Mouse (Mus musculus): Measurements from ENCODE around the gene Kcnb1. TPM values are rescaled to one million over a fixed set of nuclear protein-coding genes. Genes with fewer than 3 reads are reported as not detected.

The Kcnb1 gene
- polyA plus RNA-seq (2012; rRNA removed): 1.7 and 2.1 TPM in 2 replicates

GRCm38 (mm10) chr2:167190076-167190399, at the start of gene Kcnb1:
Gene Kcnb1 (minus strand): TSS chr2:167190155.
- DNase-seq: peak; percentile 39

GRCm38 (mm10) chr2:167239262-167239661, 49.3 kb upstream of the Kcnb1 start:
- DNase-seq: no peak
- no peak overlapping the region for H3K27ac ChIP-seq (ENCODE audit: control insufficient read depth, insufficient read depth, low read length)
- no peak overlapping the region for H3K4me3 ChIP-seq (ENCODE audit: control insufficient read depth, insufficient read depth, low read length)
- H3K4me1 ChIP-seq (replicated peaks; ENCODE audit: control insufficient read depth, insufficient read depth, low read length): no peaks in the 10 kb centered on the region
- no peaks in the 10 kb centered on the region for H3K36me3 ChIP-seq (ENCODE audit: control insufficient read depth, insufficient read depth, low read length)
- TF ChIP-seq CTCF (IDR thresholded peaks at IDR 0.05; ENCODE audit: borderline replicate concordance, control insufficient read depth, extremely low read depth, insufficient read depth, low read length, poor library complexity) (no peak), POLR2A (IDR thresholded peaks at IDR 0.05; ENCODE audit: control insufficient read depth, extremely low read depth, insufficient read depth, low read length, poor library complexity) (no peak)
- peaks cover 15% of the 10 kb centered on the region for H3K27me3 ChIP-seq (ENCODE audit: control insufficient read depth, insufficient read depth, low read length)
- 51% methylated on average over 12 of the region's 12 CpGs for WGBS

More at GRCm38 (mm10) chr2:167190076-167190399, at the start of gene Kcnb1:
- Histone ChIP-seq H3K27ac (ENCODE audit: control insufficient read depth, insufficient read depth, low read length) (no peak within 1 kb of the TSS), H3K36me3 (ENCODE audit: control insufficient read depth, insufficient read depth, low read length) (no peaks in the 10 kb centered on the region), H3K4me1 (replicated peaks; ENCODE audit: control insufficient read depth, insufficient read depth, low read length) (peaks cover 13% of the 10 kb centered on the region; the same call in 1 of the 2 replicates), H3K4me3 (ENCODE audit: control insufficient read depth, insufficient read depth, low read length) (no peak within 1 kb of the TSS), H3K27me3 (ENCODE audit: control insufficient read depth, insufficient read depth, low read length) (peaks cover 16% of the 10 kb centered on the region)
- TF ChIP-seq POLR2A (IDR thresholded peaks at IDR 0.05; ENCODE audit: control insufficient read depth, extremely low read depth, insufficient read depth, low read length, poor library complexity) (no peak), CTCF (IDR thresholded peaks at IDR 0.05; ENCODE audit: borderline replicate concordance, control insufficient read depth, extremely low read depth, insufficient read depth, low read length, poor library complexity) (peak; percentile 61; the same call in 1 of the 2 replicates)
- under 1% methylated on average over 41 of the region's 41 CpGs for WGBS

- Histone ChIP-seq H3K27me3 (ENCODE audit: control insufficient read depth, insufficient read depth, low read length) (peaks cover 15% of the 10 kb centered on the region), H3K27ac (ENCODE audit: control insufficient read depth, insufficient read depth, low read length) (no peak overlapping the region), H3K4me1 (replicated peaks; ENCODE audit: control insufficient read depth, insufficient read depth, low read length) (no peaks in the 10 kb centered on the region), H3K36me3 (ENCODE audit: control insufficient read depth, insufficient read depth, low read length) (no peaks in the 10 kb centered on the region), H3K4me3 (ENCODE audit: control insufficient read depth, insufficient read depth, low read length) (no peak overlapping the region)
- TF ChIP-seq POLR2A (IDR thresholded peaks at IDR 0.05; ENCODE audit: control insufficient read depth, extremely low read depth, insufficient read depth, low read length, poor library complexity): no peak
- no peak for TF ChIP-seq CTCF (IDR thresholded peaks at IDR 0.05; ENCODE audit: borderline replicate concordance, control insufficient read depth, extremely low read depth, insufficient read depth, low read length, poor library complexity)
- WGBS: 81% methylated on average over 9 of the region's 9 CpGs
- no peak for DNase-seq
These were observed 47.3 kb upstream of the Kcnb1 start for GRCm38 (mm10) chr2:167237224-167237623.

DNA sequence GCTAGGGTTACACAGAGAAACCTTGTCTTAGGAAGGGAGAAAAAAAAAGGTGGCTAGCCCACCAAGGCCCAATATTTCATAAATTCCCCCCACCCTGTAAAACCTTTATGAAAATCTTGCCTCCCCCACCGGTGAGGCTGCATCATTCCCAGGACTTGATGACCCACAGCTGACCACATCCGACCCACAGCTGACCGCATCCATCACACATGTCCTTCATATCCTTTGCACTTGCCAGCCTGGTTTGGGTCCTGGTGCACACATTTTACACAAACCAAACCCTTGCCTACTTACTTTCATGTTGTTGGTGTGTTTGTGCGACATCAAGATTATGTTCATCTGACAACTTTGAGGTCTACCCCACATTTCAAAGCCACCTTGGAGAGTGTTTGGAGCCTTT, 46.2 kb upstream of the Kcnb1 start:
- no peaks in the 10 kb centered on the region for H3K4me1 ChIP-seq (replicated peaks; ENCODE audit: control insufficient read depth, insufficient read depth, low read length)
- WGBS: 95% methylated on average over 4 of the region's 4 CpGs
- H3K27ac ChIP-seq (ENCODE audit: control insufficient read depth, insufficient read depth, low read length): no peak overlapping the region
- peaks cover 15% of the 10 kb centered on the region for H3K27me3 ChIP-seq (ENCODE audit: control insufficient read depth, insufficient read depth, low read length)
- DNase-seq: no peak
- H3K36me3 ChIP-seq (ENCODE audit: control insufficient read depth, insufficient read depth, low read length): no peaks in the 10 kb centered on the region
- TF ChIP-seq POLR2A (IDR thresholded peaks at IDR 0.05; ENCODE audit: control insufficient read depth, extremely low read depth, insufficient read depth, low read length, poor library complexity) (no peak), CTCF (IDR thresholded peaks at IDR 0.05; ENCODE audit: borderline replicate concordance, control insufficient read depth, extremely low read depth, insufficient read depth, low read length, poor library complexity) (no peak)
- no peak overlapping the region for H3K4me3 ChIP-seq (ENCODE audit: control insufficient read depth, insufficient read depth, low read length)

- Histone ChIP-seq H3K36me3 (ENCODE audit: control insufficient read depth, insufficient read depth, low read length) (no peaks in the 10 kb centered on the region), H3K27ac (ENCODE audit: control insufficient read depth, insufficient read depth, low read length) (no peak overlapping the region), H3K4me1 (replicated peaks; ENCODE audit: control insufficient read depth, insufficient read depth, low read length) (no peaks in the 10 kb centered on the region), H3K27me3 (ENCODE audit: control insufficient read depth, insufficient read depth, low read length) (peaks cover 12% of the 10 kb centered on the region), H3K4me3 (ENCODE audit: control insufficient read depth, insufficient read depth, low read length) (no peak overlapping the region)
- no peak for DNase-seq
- 88% methylated on average over 17 of the region's 17 CpGs for WGBS
- TF ChIP-seq POLR2A (IDR thresholded peaks at IDR 0.05; ENCODE audit: control insufficient read depth, extremely low read depth, insufficient read depth, low read length, poor library complexity): no peak
- no peak for TF ChIP-seq CTCF (IDR thresholded peaks at IDR 0.05; ENCODE audit: borderline replicate concordance, control insufficient read depth, extremely low read depth, insufficient read depth, low read length, poor library complexity)
These were observed 45.5 kb upstream of the Kcnb1 start for GRCm38 (mm10) chr2:167235338-167236018.

GRCm38 (mm10) chr2:167233771-167234170, 43.8 kb upstream of the Kcnb1 start:
- TF ChIP-seq POLR2A (IDR thresholded peaks at IDR 0.05; ENCODE audit: control insufficient read depth, extremely low read depth, insufficient read depth, low read length, poor library complexity) (no peak), CTCF (IDR thresholded peaks at IDR 0.05; ENCODE audit: borderline replicate concordance, control insufficient read depth, extremely low read depth, insufficient read depth, low read length, poor library complexity) (no peak)
- no peak for DNase-seq
- H3K27ac ChIP-seq (ENCODE audit: control insufficient read depth, insufficient read depth, low read length): no peak overlapping the region
- no peak overlapping the region for H3K4me3 ChIP-seq (ENCODE audit: control insufficient read depth, insufficient read depth, low read length)
- no peaks in the 10 kb centered on the region for H3K4me1 ChIP-seq (replicated peaks; ENCODE audit: control insufficient read depth, insufficient read depth, low read length)
- H3K27me3 ChIP-seq (ENCODE audit: control insufficient read depth, insufficient read depth, low read length): no peaks in the 10 kb centered on the region; the same call in 1 of the 2 replicates
- 79% methylated on average over 14 of the region's 14 CpGs for WGBS
- no peaks in the 10 kb centered on the region for H3K36me3 ChIP-seq (ENCODE audit: control insufficient read depth, insufficient read depth, low read length)

DNA sequence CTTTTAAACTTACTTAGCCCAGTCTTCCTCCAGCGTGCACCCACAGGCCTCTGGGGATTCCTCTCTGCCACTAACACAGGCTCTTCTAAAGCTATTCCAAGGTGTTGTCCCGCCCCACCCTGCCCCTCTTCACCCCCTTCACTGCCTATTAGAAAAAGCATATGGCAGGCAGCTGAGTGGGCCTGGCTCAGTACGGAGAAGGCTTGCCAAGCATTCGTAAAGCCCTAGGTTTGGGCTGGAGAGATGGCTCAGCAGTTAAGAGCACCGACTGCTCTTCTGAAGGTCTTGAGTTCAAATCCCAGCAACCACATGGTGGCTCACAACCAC, 43.0 kb upstream of the Kcnb1 start:
- H3K27me3 ChIP-seq (ENCODE audit: control insufficient read depth, insufficient read depth, low read length): no peaks in the 10 kb centered on the region
- no peak overlapping the region for H3K4me3 ChIP-seq (ENCODE audit: control insufficient read depth, insufficient read depth, low read length)
- no peak for DNase-seq
- H3K36me3 ChIP-seq (ENCODE audit: control insufficient read depth, insufficient read depth, low read length): no peaks in the 10 kb centered on the region
- WGBS: 90% methylated on average over 5 of the region's 5 CpGs
- TF ChIP-seq CTCF (IDR thresholded peaks at IDR 0.05; ENCODE audit: borderline replicate concordance, control insufficient read depth, extremely low read depth, insufficient read depth, low read length, poor library complexity) (no peak), POLR2A (IDR thresholded peaks at IDR 0.05; ENCODE audit: control insufficient read depth, extremely low read depth, insufficient read depth, low read length, poor library complexity) (no peak)
- no peak overlapping the region for H3K27ac ChIP-seq (ENCODE audit: control insufficient read depth, insufficient read depth, low read length)
- H3K4me1 ChIP-seq (replicated peaks; ENCODE audit: control insufficient read depth, insufficient read depth, low read length): no peaks in the 10 kb centered on the region
